Mouse (Mus musculus) liver, embryonic 14.5 days (tissue): Measurements from ENCODE around the gene Sbno2.

ENCODE experiments used
- CTCF ChIP-seq: IDR thresholded peaks from 2 replicates; pipeline ENCODE4 v1.5.1; 2016; ENCODE audit warnings: antibody characterized with exemption, low read depth, control low read depth
- EP300 ChIP-seq: IDR thresholded peaks from 2 replicates; pipeline ENCODE4 v1.6.1; 2016; ENCODE audit warnings: antibody characterized with exemption, low read depth

DNA sequence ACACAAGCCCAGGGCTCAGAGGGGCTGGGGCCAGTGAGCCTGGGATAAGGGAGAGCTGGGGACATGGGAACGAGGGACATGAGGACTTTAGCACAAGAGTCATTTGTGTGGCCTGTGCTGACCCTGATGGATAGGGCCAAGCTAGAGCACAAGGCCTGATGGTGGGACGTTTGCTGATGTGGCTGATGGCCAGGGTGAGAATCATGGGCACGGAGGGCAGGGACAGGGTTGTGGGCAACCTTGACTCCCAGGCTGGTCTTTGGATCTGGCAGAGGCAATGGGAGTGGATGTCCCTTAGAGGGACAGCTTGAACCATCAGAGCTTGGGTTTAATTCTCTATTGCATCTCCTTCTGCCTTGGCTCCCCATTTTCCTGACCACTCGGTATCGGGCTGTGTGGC lies 28.1 kb downstream of the Sbno2 start:
- TF ChIP-seq CTCF (no peak), EP300 (no peak)
